Mouse (Mus musculus) cerebellum, adult 9-10 months (tissue): ENCODE results near the gene Aph1b.

ENCODE experiments used
- DNase-seq: peaks from one replicate; pipeline ENCODE4 v3.0.0; 2022

The Aph1b gene

GRCm38 (mm10) chr9:66736551-66736950 is 58.7 kb downstream of the Aph1b start:
- DNase-seq, result no peak

- DNase-seq, result no peak
Measured at GRCm38 (mm10) chr9:66736016-66736415, 59.3 kb downstream of the Aph1b start.

GRCm38 (mm10) chr9:66735122-66735521 is 60.2 kb downstream of the Aph1b start:
- no peak for DNase-seq

GRCm38 (mm10) chr9:66734568-66734967 is 60.7 kb downstream of the Aph1b start:
- no peak for DNase-seq

- peak; percentile 94 for DNase-seq
Measured at GRCm38 (mm10) chr9:66732791-66733691, 62.2 kb downstream of the Aph1b start.

GRCm38 (mm10) chr9:66731284-66731683 is 64.0 kb downstream of the Aph1b start:
- no peak for DNase-seq

GRCm38 (mm10) chr9:66730556-66730955 is 64.7 kb downstream of the Aph1b start:
- DNase-seq, result no peak

GRCm38 (mm10) chr9:66727333-66727732 is 68.0 kb downstream of the Aph1b start:
- DNase-seq, result peak; percentile 80

- DNase-seq, result no peak
Measured at GRCm38 (mm10) chr9:66725591-66725990, 69.7 kb downstream of the Aph1b start.
